Mouse (Mus musculus): ENCODE results near the gene Zfp979. TPM values are rescaled to one million over a fixed set of nuclear protein-coding genes. Genes with fewer than 3 reads are reported as not detected.
A peak's percentile ranks its signal among the peaks of the same experiment; 100 is the strongest.
"Not testable (repeated sequence)": the region's sequence is repeated elsewhere in the genome, so short reads cannot be mapped to it uniquely, and the experiment has no call there.

Zfp979 gene
- not detected in 2 replicates for total RNA-seq (2014; fragmentation: Nextera tagmentation)
- 3.3 and 4.3 TPM in 2 replicates for total RNA-seq (2017)

- not testable (repeated sequence) for ATAC-seq (replicated peaks; ENCODE audit: low FRiP score, low TSS enrichment, poor library complexity, severe bottlenecking)
These were observed at the start of gene Zfp979 for GRCm38 (mm10) chr4:147642413-147642812. Zfp979 (minus strand) TSS chr4:147642513.

GRCm38 (mm10) chr4:147655245-147655644 lies 12.9 kb upstream of the Zfp979 start:
- not testable (repeated sequence) for ATAC-seq (replicated peaks; ENCODE audit: low FRiP score, low TSS enrichment, poor library complexity, severe bottlenecking)

- not testable (repeated sequence) for ATAC-seq (replicated peaks; ENCODE audit: low FRiP score, low TSS enrichment, poor library complexity, severe bottlenecking)
These were observed 5.1 kb upstream of the Zfp979 start for GRCm38 (mm10) chr4:147647407-147647806.

GRCm38 (mm10) chr4:147641932-147642331 lies 381 bp downstream of the Zfp979 start:
- not testable (repeated sequence) for ATAC-seq (replicated peaks; ENCODE audit: low FRiP score, low TSS enrichment, poor library complexity, severe bottlenecking)

DNA sequence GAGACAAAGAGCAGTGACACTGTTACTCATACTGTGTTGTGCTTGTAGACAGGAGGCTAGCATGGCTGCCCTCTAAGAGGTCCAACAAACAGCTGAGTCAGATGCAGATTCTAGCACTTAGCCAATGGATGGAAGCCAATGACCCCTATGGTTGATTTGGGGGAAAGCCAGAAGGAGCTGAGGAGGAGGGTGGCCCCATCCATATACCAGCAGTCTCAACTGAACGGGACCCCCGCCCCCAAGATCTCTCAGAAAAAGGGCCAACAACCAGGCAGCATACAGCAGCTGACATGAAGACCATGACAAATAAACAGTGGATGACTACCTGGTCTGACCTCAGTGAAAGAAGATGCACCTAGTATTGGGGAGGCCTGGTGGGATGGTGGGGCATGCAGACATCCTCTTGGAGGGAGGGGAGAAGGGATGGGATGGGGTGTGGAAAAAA lies 8.5 kb downstream of the Zfp979 start:
- ATAC-seq (replicated peaks; ENCODE audit: low FRiP score, low TSS enrichment, poor library complexity, severe bottlenecking), result peak; percentile 68

DNA sequence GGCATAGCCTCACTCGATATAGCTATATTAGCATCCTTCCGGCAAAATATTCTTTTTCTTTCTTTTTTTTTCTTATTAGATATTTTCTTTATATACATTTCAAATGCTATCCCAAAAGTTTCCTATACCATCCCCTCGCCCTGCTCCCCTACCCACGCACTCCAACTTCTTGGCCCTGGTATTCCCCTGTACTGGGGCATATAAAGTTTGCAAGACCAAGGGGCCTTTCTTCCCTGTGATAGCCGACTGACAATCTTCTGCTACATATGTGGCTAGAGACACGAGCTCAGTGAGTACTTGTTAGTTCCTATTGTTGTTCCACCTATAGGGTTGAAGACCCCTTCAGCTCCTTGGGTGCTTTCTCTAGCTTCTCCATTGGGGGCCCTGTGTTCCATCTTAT lies 35.8 kb downstream of the Zfp979 start:
- ATAC-seq (replicated peaks; ENCODE audit: low FRiP score, low TSS enrichment, poor library complexity, severe bottlenecking), result not testable (repeated sequence)

DNA sequence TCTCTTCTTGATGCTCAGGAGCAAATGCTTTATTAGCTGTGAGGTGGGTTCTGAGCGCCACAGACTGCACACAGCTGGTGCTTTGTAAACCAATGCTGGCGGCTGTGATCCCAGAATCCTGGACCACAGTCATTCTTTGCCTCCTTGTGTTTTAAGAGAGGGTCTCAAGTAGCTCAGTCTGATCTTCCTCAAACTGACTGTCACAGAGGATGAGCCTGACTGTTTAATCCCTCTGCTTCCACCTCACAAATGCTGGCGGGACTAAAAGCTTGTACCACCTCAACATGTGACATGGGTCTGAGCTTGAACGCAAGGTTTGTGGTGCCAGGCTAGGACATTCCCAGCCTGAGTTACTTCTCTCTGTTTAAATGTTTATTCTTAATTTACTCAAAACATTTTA lies 36.8 kb downstream of the Zfp979 start:
- ATAC-seq (replicated peaks; ENCODE audit: low FRiP score, low TSS enrichment, poor library complexity, severe bottlenecking), result no peak

GRCm38 (mm10) chr4:147603806-147604205 lies 38.5 kb downstream of the Zfp979 start:
- ATAC-seq (replicated peaks; ENCODE audit: low FRiP score, low TSS enrichment, poor library complexity, severe bottlenecking), result no peak

- ATAC-seq (replicated peaks; ENCODE audit: low FRiP score, low TSS enrichment, poor library complexity, severe bottlenecking), result no peak
These were observed 40.4 kb downstream of the Zfp979 start for GRCm38 (mm10) chr4:147601881-147602280.

GRCm38 (mm10) chr4:147598831-147599230 lies 43.5 kb downstream of the Zfp979 start:
- no peak for ATAC-seq (replicated peaks; ENCODE audit: low FRiP score, low TSS enrichment, poor library complexity, severe bottlenecking)

- ATAC-seq (replicated peaks; ENCODE audit: low FRiP score, low TSS enrichment, poor library complexity, severe bottlenecking), result no peak
These were observed 44.6 kb downstream of the Zfp979 start for GRCm38 (mm10) chr4:147597685-147598084.

DNA sequence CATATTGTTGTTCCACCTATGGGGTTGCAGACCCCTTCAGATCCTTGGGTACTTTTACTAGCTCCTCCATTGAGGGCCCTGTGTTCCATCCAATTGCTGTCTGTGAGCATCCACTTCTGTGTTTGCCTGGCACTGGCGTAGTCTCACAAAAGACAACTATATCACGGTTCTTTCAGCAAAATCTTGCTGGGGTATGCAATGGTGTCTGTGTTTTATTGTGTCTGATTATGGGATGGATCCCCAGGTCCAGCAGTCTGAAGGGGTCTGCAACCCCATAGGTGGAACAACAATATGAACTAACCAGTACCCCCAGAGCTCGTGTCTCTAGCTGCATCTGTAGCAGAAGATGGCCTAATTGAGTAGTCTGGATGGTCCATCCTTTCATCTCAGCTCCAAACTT lies 47.7 kb downstream of the Zfp979 start:
- ATAC-seq (replicated peaks; ENCODE audit: low FRiP score, low TSS enrichment, poor library complexity, severe bottlenecking), result not testable (repeated sequence)

GRCm38 (mm10) chr4:147586511-147587473 lies 55.5 kb downstream of the Zfp979 start:
- ATAC-seq (replicated peaks; ENCODE audit: low FRiP score, low TSS enrichment, poor library complexity, severe bottlenecking), result 0 out of 2 replicates have a peak, but pooled peaks have one; percentile 26

DNA sequence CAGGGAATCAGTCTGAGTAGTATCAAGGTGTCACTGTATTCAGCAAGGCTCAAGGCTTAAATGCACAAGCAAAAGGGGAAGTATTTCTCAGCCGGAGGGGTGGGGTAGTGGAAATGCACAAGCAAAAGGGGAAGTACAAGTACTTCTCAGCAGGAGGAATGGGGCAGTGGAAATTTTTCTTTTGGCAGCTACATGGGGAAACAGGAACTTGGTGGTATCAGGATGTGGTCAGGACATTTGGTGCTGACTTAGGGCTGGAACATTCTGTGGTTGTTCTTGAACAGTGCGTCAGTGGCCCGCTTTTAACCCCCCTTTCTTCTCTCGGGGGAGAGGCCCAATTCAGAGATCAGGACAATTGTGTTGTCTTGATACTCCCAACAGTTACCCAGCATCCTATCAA lies 62.9 kb downstream of the Zfp979 start:
- not testable (repeated sequence) for ATAC-seq (replicated peaks; ENCODE audit: low FRiP score, low TSS enrichment, poor library complexity, severe bottlenecking)

DNA sequence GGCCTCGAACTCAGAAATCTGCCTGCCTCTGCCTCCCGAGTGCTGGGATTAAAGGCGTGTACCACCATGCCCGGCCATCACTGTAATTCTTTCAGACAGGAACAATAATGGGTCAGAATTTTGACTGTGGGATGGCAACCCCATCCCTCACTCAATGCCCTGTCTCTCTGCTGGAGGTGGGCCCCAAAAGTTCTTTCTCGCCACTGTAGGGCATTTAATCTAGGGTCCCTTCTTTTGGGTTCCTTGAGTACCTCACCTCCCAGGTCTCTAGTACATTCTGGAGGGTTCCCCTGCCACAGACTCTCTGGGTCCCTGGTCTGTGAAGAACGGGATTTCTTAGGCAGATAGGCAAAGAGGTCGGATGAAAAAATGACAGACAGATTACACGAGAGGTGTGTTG lies 71.2 kb downstream of the Zfp979 start:
- not testable (repeated sequence) for ATAC-seq (replicated peaks; ENCODE audit: low FRiP score, low TSS enrichment, poor library complexity, severe bottlenecking)

GRCm38 (mm10) chr4:147565426-147566220 lies 76.7 kb downstream of the Zfp979 start:
- ATAC-seq (replicated peaks; ENCODE audit: low FRiP score, low TSS enrichment, poor library complexity, severe bottlenecking), result 0 out of 2 replicates have a peak, but pooled peaks have one; percentile 44
